Mouse (Mus musculus) cerebellum, adult 11 months (tissue): ENCODE results near the gene Vax1.

ENCODE experiments used
- DNase-seq: peaks from one replicate; pipeline ENCODE4 v3.0.0; 2022

Gene Vax1

DNA sequence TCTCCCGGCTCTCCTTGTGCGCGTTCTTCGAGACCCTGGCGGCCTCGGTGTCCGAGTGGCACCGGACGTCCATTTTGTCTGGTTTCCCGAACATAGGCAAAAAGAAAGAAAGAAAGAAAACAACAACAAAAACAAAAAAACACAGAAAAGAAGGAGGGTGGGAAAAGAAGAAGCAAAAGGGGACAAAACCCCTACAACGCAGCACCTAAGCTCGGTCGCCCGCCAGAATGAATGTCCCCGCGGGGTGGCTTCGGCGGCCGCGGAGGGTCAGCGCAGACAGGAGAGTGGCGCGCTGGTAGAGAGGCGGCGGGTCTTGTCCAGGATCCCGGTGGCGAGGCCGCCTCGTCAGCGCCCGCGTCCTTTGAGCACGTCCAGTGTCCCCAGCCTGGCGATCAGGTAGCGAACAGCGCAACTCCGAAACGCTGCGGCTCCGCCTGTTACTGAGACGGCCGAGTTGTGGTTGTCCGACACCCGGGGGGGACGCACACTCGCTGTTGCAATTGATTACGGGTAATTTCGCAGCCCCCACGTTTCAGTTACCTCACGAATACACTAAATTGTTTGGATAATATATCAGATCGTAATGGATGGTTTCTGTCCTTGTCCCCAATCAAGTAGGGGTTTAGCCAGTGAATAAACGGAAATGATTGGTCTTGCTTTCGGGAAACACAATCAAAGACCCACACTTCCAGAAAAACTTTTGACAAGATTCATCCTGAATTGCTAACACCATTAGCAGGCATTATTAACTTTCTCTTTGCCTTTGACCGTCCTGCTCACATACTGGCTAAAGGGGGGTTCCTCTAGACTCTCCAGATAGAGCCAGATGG lies at the start of gene Vax1:
Vax1 (minus strand) TSS at position 121 of the 830 bp plus-strand sequence.
- DNase-seq, result no peak

- no peak for DNase-seq
These were observed 49.1 kb upstream of the Vax1 start, which contains the start of gene Kcnk18 for GRCm38 (mm10) chr19:59218991-59219390. TSS of gene Kcnk18 (plus strand) at chr19:59219214.

- DNase-seq, result no peak
These were observed 47.0 kb upstream of the Vax1 start for GRCm38 (mm10) chr19:59216891-59217290.

DNA sequence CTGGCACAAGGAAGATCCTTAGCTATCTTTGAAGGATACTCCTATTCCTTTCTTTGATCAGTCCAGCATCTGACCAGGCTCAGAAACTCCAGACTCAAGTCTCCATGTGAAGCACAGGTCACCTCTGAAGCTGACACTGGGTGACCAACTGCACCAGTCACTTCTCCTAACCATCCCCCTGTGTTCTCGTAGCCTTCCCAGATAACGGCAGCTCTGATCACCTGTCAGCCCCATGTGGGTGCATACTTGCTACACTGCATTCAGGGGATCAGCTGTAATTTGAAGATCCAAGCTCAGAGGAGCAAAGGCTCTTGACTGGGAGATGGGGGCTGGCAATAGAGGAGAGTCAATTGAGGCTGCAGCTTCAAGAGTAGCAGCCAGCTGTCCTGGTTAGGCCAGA lies 39.1 kb upstream of the Vax1 start:
- no peak for DNase-seq

DNA sequence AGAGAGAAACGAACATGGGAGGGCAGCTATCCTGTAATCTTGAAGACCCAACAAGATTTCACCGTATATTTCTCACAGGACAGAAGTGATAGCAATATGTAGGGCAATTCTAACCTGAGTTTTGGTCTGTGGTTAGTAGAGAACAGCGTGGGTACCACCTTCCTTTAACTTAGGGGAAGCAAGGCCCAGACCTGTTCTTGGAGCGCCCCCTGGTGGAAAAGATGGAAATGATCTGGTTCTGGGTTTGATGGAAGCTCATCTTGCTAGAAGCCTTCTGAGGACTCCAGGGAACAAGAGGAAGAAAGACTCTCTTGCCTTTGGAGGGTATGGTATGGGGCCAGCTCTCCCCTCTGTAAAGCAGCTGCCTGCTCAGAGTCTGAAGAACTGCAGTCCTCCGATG lies 38.6 kb upstream of the Vax1 start:
- DNase-seq, result peak; percentile 27

DNA sequence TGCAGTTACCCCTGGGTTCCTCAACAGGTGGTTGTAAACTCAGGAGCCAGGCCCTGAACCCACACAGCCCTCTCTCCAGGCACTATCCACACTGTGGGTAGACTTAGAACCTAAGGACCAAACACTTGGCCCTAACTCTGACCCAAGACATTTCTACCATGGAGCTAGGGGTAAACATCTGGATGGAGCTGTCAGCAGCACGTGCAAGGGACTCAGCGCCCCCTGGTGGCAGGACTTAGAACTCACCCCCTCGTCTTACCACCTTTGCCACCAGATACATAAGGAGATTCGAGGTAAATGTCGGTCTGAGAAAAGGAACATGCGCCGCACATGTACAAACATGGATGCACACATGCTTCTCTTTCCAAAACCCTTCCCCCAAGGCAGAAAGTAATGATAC lies 28.3 kb upstream of the Vax1 start:
- no peak for DNase-seq

DNA sequence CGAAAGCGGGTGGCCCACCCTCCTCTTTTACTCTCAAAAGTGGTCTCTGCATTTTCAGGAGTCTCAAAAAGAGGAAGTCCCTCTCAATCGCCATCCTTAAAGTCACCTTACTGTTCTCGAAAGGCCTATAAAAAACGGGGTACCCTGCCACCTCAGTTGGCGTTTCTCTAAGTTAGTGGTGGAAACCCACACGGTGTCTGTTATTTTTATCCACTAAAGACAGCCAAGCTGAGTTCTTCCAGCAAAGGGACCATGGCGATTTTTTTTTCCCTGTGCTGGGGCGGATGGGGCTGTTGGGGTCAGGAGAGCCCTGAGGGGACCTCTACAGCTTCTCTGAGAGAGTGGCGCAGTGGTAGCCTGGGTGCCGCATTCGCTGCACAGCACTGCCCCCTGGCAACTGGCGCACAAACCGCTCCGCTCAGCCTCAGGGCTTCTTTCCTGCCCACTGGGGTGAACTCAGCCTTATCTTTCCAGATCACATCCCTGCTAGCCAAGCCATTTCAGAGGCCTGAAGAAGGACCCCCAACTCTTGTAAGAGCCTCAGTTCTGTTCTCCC lies 26.3 kb upstream of the Vax1 start:
- DNase-seq, result no peak

- DNase-seq, result no peak
These were observed 25.4 kb upstream of the Vax1 start for GRCm38 (mm10) chr19:59195181-59195770.

DNA sequence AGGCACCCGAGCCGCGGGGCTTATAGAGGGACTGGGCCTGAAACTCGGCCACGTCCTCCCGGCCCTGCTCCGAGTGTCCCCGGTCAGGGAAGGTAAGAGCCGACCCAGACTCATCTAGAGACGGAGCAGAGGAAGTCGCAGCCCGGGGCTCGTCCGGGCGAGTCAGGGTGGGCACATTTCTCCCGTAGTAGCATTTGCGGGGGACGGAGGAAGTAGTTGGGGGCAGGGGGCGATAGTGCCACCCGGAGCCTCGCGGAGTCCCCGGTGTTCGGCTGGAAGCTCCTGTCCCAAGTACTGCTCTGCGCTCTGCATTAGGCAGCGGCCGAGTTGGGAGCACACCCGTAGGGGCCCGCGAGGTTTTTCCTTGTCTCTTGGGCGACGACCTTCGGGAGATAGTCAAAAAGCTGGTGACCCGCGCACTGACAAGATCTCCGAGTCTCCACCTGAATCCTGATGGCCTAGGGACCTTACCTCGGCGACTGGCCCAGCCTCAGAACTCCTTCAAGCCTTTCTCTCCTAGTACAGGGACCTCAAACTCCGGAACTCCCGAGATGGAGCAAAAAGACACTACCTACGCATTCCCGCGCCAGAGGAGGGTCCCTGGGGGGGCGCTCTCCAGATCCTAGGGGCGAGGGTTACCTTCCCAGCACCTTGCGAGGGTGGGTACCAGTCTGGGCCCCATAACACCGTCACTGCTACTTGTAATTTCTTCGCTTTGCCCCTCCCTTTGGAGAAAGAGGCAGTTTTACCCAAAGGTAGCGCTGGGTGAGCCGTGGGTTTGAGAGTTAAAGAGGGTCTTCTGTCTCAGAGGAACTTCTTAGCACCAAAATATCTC lies 24.3 kb upstream of the Vax1 start:
- no peak for DNase-seq

DNA sequence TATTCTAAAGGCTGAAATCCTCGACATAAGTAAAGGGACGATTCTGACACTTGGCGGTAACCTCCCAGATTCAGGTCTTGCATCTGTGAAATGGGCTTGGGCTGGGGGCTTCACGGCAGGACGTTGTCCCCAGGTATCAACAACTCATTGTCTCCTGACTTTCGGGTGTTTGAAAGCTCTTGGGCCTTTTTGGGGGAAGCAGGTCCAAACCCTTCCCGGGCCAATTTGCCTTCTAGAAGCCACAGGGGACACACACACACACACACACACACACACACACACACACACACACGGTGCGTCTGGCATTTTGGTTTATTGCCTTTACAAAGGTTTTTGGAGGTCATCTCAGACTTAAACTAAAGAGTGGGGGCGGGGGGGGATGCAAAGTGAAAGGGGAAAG lies 23.6 kb upstream of the Vax1 start:
- DNase-seq, result no peak

- DNase-seq, result no peak
These were observed 22.6 kb upstream of the Vax1 start for GRCm38 (mm10) chr19:59192491-59192890.

DNA sequence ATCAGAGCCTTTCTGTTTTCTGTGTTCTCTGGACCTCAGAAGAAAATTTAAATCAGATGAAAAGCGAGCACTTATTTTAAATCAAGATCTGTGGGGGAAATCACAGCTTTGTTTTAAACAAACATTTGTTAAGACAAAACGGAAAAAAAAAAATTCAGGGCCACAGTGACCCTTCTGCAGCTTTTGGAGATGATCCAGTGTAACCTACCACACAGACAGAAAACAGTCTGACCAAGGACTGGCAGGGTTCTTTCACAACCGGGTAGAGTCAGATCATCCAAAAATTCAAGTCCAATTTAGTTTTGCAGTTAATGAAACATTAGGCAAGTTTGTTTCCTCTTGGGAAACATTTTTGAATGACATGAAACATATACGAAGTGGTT lies 21.3 kb upstream of the Vax1 start:
- DNase-seq, result no peak

DNA sequence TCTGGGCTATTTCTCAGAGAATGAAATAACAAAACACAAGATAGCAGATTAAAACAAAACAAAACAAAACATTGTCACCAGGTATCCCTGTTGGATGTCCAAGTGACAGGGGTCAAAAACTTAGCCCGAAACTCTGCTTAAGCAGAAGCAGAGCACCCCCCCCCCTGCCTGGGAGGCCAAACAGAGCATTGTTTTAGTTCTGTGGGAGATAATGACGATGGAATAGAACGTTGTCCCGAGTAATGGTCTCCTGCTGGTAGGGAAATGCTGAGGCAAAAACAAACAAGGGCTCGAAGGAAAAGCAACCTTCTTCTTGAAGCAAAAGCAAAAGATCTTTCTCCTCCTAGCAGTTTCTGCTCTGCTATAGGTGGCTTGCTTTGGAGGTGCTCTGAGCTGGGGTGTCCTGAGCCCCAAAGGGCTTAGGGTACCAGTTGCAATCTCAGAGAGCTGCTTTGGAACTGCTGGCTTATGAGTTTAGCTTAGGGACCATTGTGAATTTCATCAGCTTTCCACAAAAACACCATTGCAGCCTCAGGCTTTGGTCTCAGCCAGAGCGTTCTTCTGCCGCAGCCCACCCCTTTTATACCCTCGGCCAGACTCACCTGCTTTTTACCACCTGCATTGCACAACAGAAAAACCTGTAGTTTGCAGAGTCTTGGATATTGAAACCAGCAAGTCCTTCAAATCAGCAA lies 20.7 kb upstream of the Vax1 start:
- no peak for DNase-seq

DNA sequence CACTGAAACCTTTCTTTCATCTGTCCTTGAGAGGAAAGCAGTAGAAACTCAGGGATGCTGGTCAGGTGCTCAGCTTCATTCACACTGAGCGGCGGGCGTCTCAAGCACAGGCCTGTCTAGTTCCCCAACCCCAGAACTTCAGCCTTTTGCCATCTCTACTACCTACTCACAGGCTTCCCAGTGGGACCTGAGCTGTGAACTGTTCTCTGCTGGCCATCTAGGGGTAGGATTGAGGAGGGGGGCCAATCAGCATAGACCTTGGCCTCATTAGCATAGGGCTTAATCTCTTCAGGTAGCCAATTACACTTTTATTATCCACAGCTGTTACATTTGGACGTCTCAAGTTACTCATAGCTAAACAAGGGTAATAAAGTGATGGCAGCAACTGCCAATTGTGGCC lies 19.1 kb upstream of the Vax1 start:
- no peak for DNase-seq

- DNase-seq, result no peak
These were observed 14.1 kb upstream of the Vax1 start for GRCm38 (mm10) chr19:59184000-59184399.

GRCm38 (mm10) chr19:59173341-59174015 lies 3.6 kb upstream of the Vax1 start:
- no peak for DNase-seq

- DNase-seq, result no peak
These were observed 2.9 kb upstream of the Vax1 start for GRCm38 (mm10) chr19:59172781-59173180.

- DNase-seq, result no peak
These were observed 2.0 kb upstream of the Vax1 start for GRCm38 (mm10) chr19:59171871-59172245.

GRCm38 (mm10) chr19:59171151-59171870 lies 1.5 kb upstream of the Vax1 start:
- DNase-seq, result no peak

DNA sequence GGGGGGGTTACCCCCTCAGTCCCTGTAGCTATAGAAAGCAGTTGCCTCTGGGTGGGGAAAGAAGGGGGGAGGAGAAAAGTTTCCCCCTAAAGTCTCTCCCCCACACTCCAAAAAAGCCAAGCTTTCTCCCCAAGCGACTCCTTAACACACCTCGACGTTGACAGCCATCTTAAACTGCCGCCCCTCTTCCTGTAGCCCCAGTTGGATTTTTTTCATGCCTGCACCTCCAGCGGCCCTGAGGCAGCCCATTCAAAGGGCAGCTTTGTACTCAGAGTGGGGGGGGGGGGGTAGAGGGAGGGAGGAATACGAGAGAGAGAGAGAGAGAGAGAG lies 875 bp upstream of the Vax1 start:
- DNase-seq, result no peak

- no peak for DNase-seq
These were observed 517 bp downstream of the Vax1 start for GRCm38 (mm10) chr19:59169143-59169935.
